In the genomic region with DNA sequence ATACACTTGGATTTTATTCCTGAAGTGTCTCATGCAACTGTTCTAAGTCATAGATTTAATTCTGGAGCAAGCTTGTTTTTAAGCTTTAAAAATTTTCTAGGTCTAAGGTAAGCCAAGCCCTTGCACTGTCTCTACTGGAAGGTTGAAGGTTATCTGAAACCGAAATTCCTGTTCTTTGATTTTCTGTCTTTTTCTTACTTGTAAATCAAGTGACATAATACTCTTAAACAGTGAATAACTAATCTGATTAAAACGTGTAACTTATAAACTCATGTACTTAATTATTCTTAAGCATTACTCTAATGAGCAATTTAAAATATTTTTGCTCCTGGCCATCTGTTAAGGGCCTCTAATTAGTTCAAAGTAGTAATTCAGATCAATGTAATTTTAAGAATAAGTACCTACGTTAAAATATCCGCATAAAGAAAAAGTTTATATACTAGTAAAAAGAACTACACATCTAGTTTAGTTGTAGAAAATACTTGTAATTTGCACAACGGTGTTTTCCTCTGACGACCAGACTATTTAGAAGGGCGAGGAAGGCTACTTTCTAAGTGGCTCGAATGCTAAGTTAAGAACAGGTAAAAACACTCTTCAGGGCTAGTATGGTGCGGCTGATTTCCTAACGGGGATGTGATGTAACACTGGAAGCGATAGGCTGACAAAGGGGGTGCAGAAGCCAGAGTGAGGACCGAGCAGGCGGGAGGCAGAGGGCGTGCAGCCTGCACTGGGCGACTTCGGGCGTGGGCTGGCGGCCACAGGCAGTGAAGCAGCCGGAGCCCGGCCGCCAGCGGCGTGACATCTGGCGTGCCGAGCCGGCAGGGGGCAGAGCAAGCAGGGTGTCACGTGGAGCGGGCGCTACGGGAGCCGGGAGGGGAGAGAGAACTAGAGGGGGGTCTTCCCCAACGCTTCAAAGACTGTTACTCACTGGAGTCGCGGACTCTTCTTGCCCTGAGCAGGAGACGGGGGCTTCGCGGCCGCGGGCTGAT, we compare ENCODE assay signal across 7 mouse cellular contexts. TPM values are rescaled to one million over a fixed set of nuclear protein-coding genes. Genes with fewer than 3 reads are reported as not detected.
A peak's percentile ranks its signal among the peaks of the same experiment; 100 is the strongest.
DNase-seq lines count a peak whose midpoint lies in the region; ATAC-seq lines count a peak whose summit lies in the region.

No protein-coding gene starts in this region.

- H3K36me3 ChIP-seq in limb, embryonic 10.5 days = 0 out of 2 replicates have a peak, but pooled peaks cover 2% of the 10 kb centered on the region
- H3K36me3 ChIP-seq in midbrain, embryonic 13.5 days = no peaks in the 10 kb centered on the region

- H3K4me2 ChIP-seq in midbrain, embryonic 13.5 days (replicated peaks) = peak overlapping the region; percentile 64

- peak overlapping the region; percentile 89 for H3K4me3 ChIP-seq in limb, embryonic 10.5 days
- peak overlapping the region; percentile 93 for H3K4me3 ChIP-seq in midbrain, embryonic 13.5 days (replicated peaks)

- peak; percentile 93 for DNase-seq in adrenal gland, adult 8-10 months
- DNase-seq in embryo, embryonic 9.5 days (ENCODE audit: extremely low spot score) = peak; percentile 90
- DNase-seq in kidney, adult 11 months = peak; percentile 89
- peak; percentile 94 for DNase-seq in limb, embryonic 10.5 days (ENCODE audit: low spot score)
- DNase-seq in spleen, adult 12 weeks (ENCODE audit: low spot score) = peak; percentile 89

- no peaks in the 10 kb centered on the region for H3K9me3 ChIP-seq in limb, embryonic 10.5 days (replicated peaks)
- no peaks in the 10 kb centered on the region for H3K9me3 ChIP-seq in midbrain, embryonic 13.5 days

- peak overlapping the region; percentile 95 for H3K9ac ChIP-seq in midbrain, embryonic 13.5 days (replicated peaks)

- ATAC-seq in granulocyte monocyte progenitor cell, adult 5-6 weeks (replicated peaks; ENCODE audit: poor library complexity, severe bottlenecking) = peak; percentile 45
- peak; percentile 77 for ATAC-seq in midbrain, embryonic 13.5 days

- H3K27ac ChIP-seq in limb, embryonic 10.5 days = peak overlapping the region; percentile 98
- H3K27ac ChIP-seq in midbrain, embryonic 13.5 days = peak overlapping the region; percentile 99

- 2% methylated on average over 39 of the region's 39 CpGs for WGBS in limb, embryonic 10.5 days
- 2% methylated on average over 39 of the region's 39 CpGs for WGBS in midbrain, embryonic 13.5 days

- H3K27me3 ChIP-seq in limb, embryonic 10.5 days (ENCODE audit: low read depth, poor library complexity, severe bottlenecking) = no peaks in the 10 kb centered on the region
- no peaks in the 10 kb centered on the region for H3K27me3 ChIP-seq in midbrain, embryonic 13.5 days

- peaks cover 8% of the 10 kb centered on the region; the same call in 1 of the 2 replicates for H3K4me1 ChIP-seq in limb, embryonic 10.5 days
- peaks cover 28% of the 10 kb centered on the region for H3K4me1 ChIP-seq in midbrain, embryonic 13.5 days (replicated peaks)

RNA-seq across cellular contexts. Expression of a gene that starts 1.6 kb away (rescaled TPM):
- total RNA-seq in adrenal gland, adult 8-10 months (2022) = 10 to 100 TPM; 70.3 to 80.8 (median 71.4) TPM
- total RNA-seq in granulocyte monocyte progenitor cell, adult 5-6 weeks (2014; fragmentation: Nextera tagmentation) = 58.7 and 61.6 TPM in 2 replicates
- total RNA-seq in granulocyte monocyte progenitor cell, adult 5-6 weeks (2017) = 89.3 and 100 TPM in 2 replicates
- 11.0 and 13.5 TPM in 2 replicates for polyA plus RNA-seq in limb, embryonic 10.5 days (2016; fragmentation: Nextera tagmentation; extraction: Ambion mirVana)
- 15.9 and 17.1 TPM in 2 replicates for polyA plus RNA-seq in midbrain, embryonic 13.5 days (2015; fragmentation: Nextera tagmentation; extraction: Ambion mirVana)

RNA-seq across cellular contexts. Expression of a gene that starts 1.6 kb away (rescaled TPM):
- total RNA-seq in adrenal gland, adult 8-10 months (2022) = 1 to 10 TPM; 2.1 to 5.8 (median 3.9) TPM
- 7.8 and 9.9 TPM in 2 replicates for total RNA-seq in granulocyte monocyte progenitor cell, adult 5-6 weeks (2014; fragmentation: Nextera tagmentation)
- 6.4 and 10.6 TPM in 2 replicates for total RNA-seq in granulocyte monocyte progenitor cell, adult 5-6 weeks (2017)
- 0.68 and 0.78 TPM in 2 replicates for polyA plus RNA-seq in limb, embryonic 10.5 days (2016; fragmentation: Nextera tagmentation; extraction: Ambion mirVana)
- 0.89 and 1.3 TPM in 2 replicates for polyA plus RNA-seq in midbrain, embryonic 13.5 days (2015; fragmentation: Nextera tagmentation; extraction: Ambion mirVana)

RNA-seq across cellular contexts. Expression of a gene that starts 28.9 kb away (rescaled TPM):
- 1 to 10 TPM; 1.1 to 3.6 (median 2.3) TPM for total RNA-seq in adrenal gland, adult 8-10 months (2022)
- total RNA-seq in granulocyte monocyte progenitor cell, adult 5-6 weeks (2014; fragmentation: Nextera tagmentation) = 8.0 TPM in 1 of 2 replicates, not detected in the other
- 1.2 and 1.4 TPM in 2 replicates for total RNA-seq in granulocyte monocyte progenitor cell, adult 5-6 weeks (2017)
- 1.8 and 2.2 TPM in 2 replicates for polyA plus RNA-seq in limb, embryonic 10.5 days (2016; fragmentation: Nextera tagmentation; extraction: Ambion mirVana)
- 2.0 and 3.1 TPM in 2 replicates for polyA plus RNA-seq in midbrain, embryonic 13.5 days (2015; fragmentation: Nextera tagmentation; extraction: Ambion mirVana)

RNA-seq across cellular contexts. Expression of a gene that starts 52.1 kb away (rescaled TPM):
- not detected for total RNA-seq in adrenal gland, adult 8-10 months (2022)
- not detected in 2 replicates for total RNA-seq in granulocyte monocyte progenitor cell, adult 5-6 weeks (2014; fragmentation: Nextera tagmentation)
- not detected in 2 replicates for total RNA-seq in granulocyte monocyte progenitor cell, adult 5-6 weeks (2017)
- polyA plus RNA-seq in limb, embryonic 10.5 days (2016; fragmentation: Nextera tagmentation; extraction: Ambion mirVana) = not detected in 2 replicates
- not detected in 2 replicates for polyA plus RNA-seq in midbrain, embryonic 13.5 days (2015; fragmentation: Nextera tagmentation; extraction: Ambion mirVana)

Comparison
In these comparisons a context has a peak if more than half of its experiments do, and no peak if none do; other contexts are left out.
1. Peak in every context shown above with its lines: DNase-seq, ATAC-seq, H3K4me3 ChIP-seq and H3K27ac ChIP-seq.